Mouse (Mus musculus) brain, adult 2 months (tissue): ENCODE measurements around the gene Plac8.
A peak's percentile ranks its signal among the peaks of the same experiment; 100 is the strongest.

Source experiments
- DNase-seq: peaks from one replicate; pipeline ENCODE4 v3.0.0; 2011; ENCODE audit warnings: low read depth, low spot score

Gene Plac8

GRCm38 (mm10) chr5:100546294-100547080 lies 25.6 kb downstream of the Plac8 start:
- no peak for DNase-seq

GRCm38 (mm10) chr5:100536638-100537037 lies 35.4 kb downstream of the Plac8 start:
- DNase-seq: peak; percentile 42

GRCm38 (mm10) chr5:100535826-100536225 lies 36.2 kb downstream of the Plac8 start:
- peak; percentile 25 for DNase-seq

- peak; percentile 54 for DNase-seq
These were observed 45.9 kb downstream of the Plac8 start for GRCm38 (mm10) chr5:100526164-100526563.

GRCm38 (mm10) chr5:100525620-100526019 lies 46.4 kb downstream of the Plac8 start:
- no peak for DNase-seq

GRCm38 (mm10) chr5:100524921-100525320 lies 47.1 kb downstream of the Plac8 start:
- no peak for DNase-seq

- no peak for DNase-seq
These were observed 48.7 kb downstream of the Plac8 start for GRCm38 (mm10) chr5:100523331-100523730.

- no peak for DNase-seq
These were observed 51.8 kb downstream of the Plac8 start for GRCm38 (mm10) chr5:100520223-100520622.

GRCm38 (mm10) chr5:100519027-100519411 lies 53.0 kb downstream of the Plac8 start:
- peak; percentile 23 for DNase-seq

GRCm38 (mm10) chr5:100518049-100519026 lies 53.7 kb downstream of the Plac8 start, which contains the start of gene Cops4:
Gene Cops4 (plus strand): TSS chr5:100518309.
- DNase-seq: peak; percentile 100

- no peak for DNase-seq
These were observed 59.5 kb downstream of the Plac8 start for GRCm38 (mm10) chr5:100512576-100512975.

- DNase-seq: no peak
These were observed 62.8 kb downstream of the Plac8 start for GRCm38 (mm10) chr5:100509247-100509646.
